12 mouse cellular contexts compared by ENCODE assay signal in genomic region chr17:34142456-34143010, GRCm38 (mm10). TPM values are rescaled to one million over a fixed set of nuclear protein-coding genes. Genes with fewer than 3 reads are reported as not detected.
DNase-seq lines count a peak whose midpoint lies in the region; ATAC-seq and TF ChIP-seq lines count a peak whose summit lies in the region.
"Had no signal": no experiment of that assay in that cellular context is flagged by ENCODE, and none has a peak within 500 bp of the region (broad histone marks: within the 10 kb centered on the region; RNA-seq: fewer than 3 reads in every experiment).

No protein-coding gene starts in this region.

- H3K27me3 ChIP-seq in forebrain, embryonic 11.5 days (ENCODE audit: control insufficient read depth, insufficient read depth, low read length), result peaks cover 16% of the 10 kb centered on the region
- H3K27me3 ChIP-seq in forebrain, embryonic 16.5 days (replicated peaks; ENCODE audit: control insufficient read depth, insufficient read depth, low read length), result peaks cover 28% of the 10 kb centered on the region
- no peaks in the 10 kb centered on the region for H3K27me3 ChIP-seq in thymus, adult 2 months (ENCODE audit: control insufficient read depth, insufficient read depth, low read length)
- peaks cover 45% of the 10 kb centered on the region for H3K27me3 ChIP-seq in hindbrain, embryonic 13.5 days

- peak; percentile 46 for DNase-seq in forebrain, embryonic 11.5 days (ENCODE audit: low spot score)
- DNase-seq in layer of hippocampus, adult 11-12 months (ENCODE audit: low spot score), result peak; percentile 14
- DNase-seq in layer of hippocampus, postnatal 25 days (ENCODE audit: extremely low spot score in 1 of 2, low spot score in 1 of 2), result no peak
- no peak for DNase-seq in thymus, adult 2 months
- no peak for DNase-seq in thymus, postnatal 10 days (ENCODE audit: low spot score in 2 of 2)
- DNase-seq in cerebellum, adult 11 months, result no peak

- H3K27ac ChIP-seq in forebrain, embryonic 11.5 days (ENCODE audit: low read depth, low read length), result no peak overlapping the region
- no peak overlapping the region for H3K27ac ChIP-seq in forebrain, embryonic 16.5 days (ENCODE audit: low read length)
- H3K27ac ChIP-seq in thymus, adult 2 months (ENCODE audit: control insufficient read depth, insufficient read depth, low read length), result peak overlapping the region; percentile 87
- H3K27ac ChIP-seq in hindbrain, embryonic 13.5 days, result no peak overlapping the region
- H3K27ac ChIP-seq: hindbrain, embryonic 15.5 days; limb, embryonic 12.5 days; midbrain, embryonic 12.5 days had no signal

- ATAC-seq in forebrain, embryonic 11.5 days (replicated peaks; ENCODE audit: low FRiP score), result no peak
- ATAC-seq in forebrain, embryonic 16.5 days, result no peak
- ATAC-seq in hindbrain, embryonic 13.5 days (ENCODE audit: low FRiP score), result no peak

- no peak overlapping the region for H3K9ac ChIP-seq in forebrain, embryonic 11.5 days (ENCODE audit: low read length)
- no peak overlapping the region for H3K9ac ChIP-seq in forebrain, embryonic 16.5 days (replicated peaks; ENCODE audit: low read depth, low read length)
- H3K9ac ChIP-seq in hindbrain, embryonic 13.5 days, result no peak overlapping the region
- H3K9ac ChIP-seq: hindbrain, embryonic 15.5 days; limb, embryonic 12.5 days; midbrain, embryonic 12.5 days had no signal

- no peak for TF ChIP-seq POLR2A in thymus, adult 2 months (IDR thresholded peaks at IDR 0.05; ENCODE audit: control insufficient read depth, extremely low read depth, insufficient read depth, low read length, poor library complexity)

- no peak overlapping the region for H3K4me2 ChIP-seq in forebrain, embryonic 11.5 days (ENCODE audit: low read depth, low read length, severe bottlenecking)
- H3K4me2 ChIP-seq in forebrain, embryonic 16.5 days (ENCODE audit: low read length), result no peak overlapping the region
- H3K4me2 ChIP-seq in hindbrain, embryonic 13.5 days, result no peak overlapping the region
- H3K4me2 ChIP-seq: hindbrain, embryonic 15.5 days; limb, embryonic 12.5 days; midbrain, embryonic 12.5 days had no signal

- no peak overlapping the region for H3K4me3 ChIP-seq in forebrain, embryonic 11.5 days (ENCODE audit: low read depth, low read length)
- no peak overlapping the region for H3K4me3 ChIP-seq in forebrain, embryonic 16.5 days (replicated peaks; ENCODE audit: low read length)
- peak overlapping the region; percentile 8; the same call in 1 of the 2 replicates for H3K4me3 ChIP-seq in thymus, adult 2 months (ENCODE audit: control insufficient read depth, insufficient read depth, low read length)
- H3K4me3 ChIP-seq in hindbrain, embryonic 13.5 days, result no peak overlapping the region
- H3K4me3 ChIP-seq: hindbrain, embryonic 15.5 days; limb, embryonic 12.5 days; midbrain, embryonic 12.5 days had no signal

- H3K9me3 ChIP-seq in forebrain, embryonic 11.5 days (ENCODE audit: control insufficient read depth, low read length), result no peaks in the 10 kb centered on the region
- H3K9me3 ChIP-seq in forebrain, embryonic 16.5 days (ENCODE audit: control insufficient read depth, low read length), result no peaks in the 10 kb centered on the region
- no peaks in the 10 kb centered on the region for H3K9me3 ChIP-seq in hindbrain, embryonic 13.5 days
- H3K9me3 ChIP-seq: hindbrain, embryonic 15.5 days; limb, embryonic 12.5 days; midbrain, embryonic 12.5 days had no signal

- H3K4me1 ChIP-seq in forebrain, embryonic 11.5 days (replicated peaks; ENCODE audit: control insufficient read depth, insufficient read depth, low read length), result peaks cover 4% of the 10 kb centered on the region
- peaks cover 9% of the 10 kb centered on the region for H3K4me1 ChIP-seq in forebrain, embryonic 16.5 days (replicated peaks; ENCODE audit: control insufficient read depth, insufficient read depth, low read length)
- peaks cover 27% of the 10 kb centered on the region for H3K4me1 ChIP-seq in thymus, adult 2 months (replicated peaks; ENCODE audit: control insufficient read depth, insufficient read depth, low read length)
- peaks cover 21% of the 10 kb centered on the region for H3K4me1 ChIP-seq in hindbrain, embryonic 13.5 days (replicated peaks)

- H3K36me3 ChIP-seq in forebrain, embryonic 11.5 days (ENCODE audit: control insufficient read depth, insufficient read depth, low read length), result no peaks in the 10 kb centered on the region
- H3K36me3 ChIP-seq in forebrain, embryonic 16.5 days (ENCODE audit: control insufficient read depth, insufficient read depth), result no peaks in the 10 kb centered on the region
- H3K36me3 ChIP-seq in thymus, adult 2 months (ENCODE audit: control insufficient read depth, insufficient read depth, low read length), result no peaks in the 10 kb centered on the region
- H3K36me3 ChIP-seq in hindbrain, embryonic 13.5 days, result no peaks in the 10 kb centered on the region
- H3K36me3 ChIP-seq: hindbrain, embryonic 15.5 days; limb, embryonic 12.5 days; midbrain, embryonic 12.5 days had no signal

- WGBS in forebrain, embryonic 11.5 days, result 82% methylated on average over 7 of the region's 7 CpGs
- 87% methylated on average over 7 of the region's 7 CpGs for WGBS in forebrain, embryonic 16.5 days
- WGBS in thymus, adult 2 months, result 44% methylated on average over 7 of the region's 7 CpGs
- 85% methylated on average over 7 of the region's 7 CpGs for WGBS in hindbrain, embryonic 13.5 days

- no peak for TF ChIP-seq CTCF in thymus, adult 2 months (IDR thresholded peaks at IDR 0.05; ENCODE audit: borderline replicate concordance, control insufficient read depth, extremely low read depth, insufficient read depth, low read length, poor library complexity)

RNA-seq across cellular contexts. Expression of gene H2-DMb2, which starts 0.6 kb away (rescaled TPM):
- 0.15 TPM in 1 of 2 replicates, not detected in the other for polyA plus RNA-seq in forebrain, embryonic 11.5 days (2014; fragmentation: Nextera tagmentation; extraction: Ambion mirVana)
- polyA plus RNA-seq in forebrain, embryonic 16.5 days (2015; fragmentation: Nextera tagmentation; extraction: Ambion mirVana), result 0.43 and 0.90 TPM in 2 replicates
- under 1 TPM; 0.69 to 0.94 TPM for total RNA-seq in layer of hippocampus, postnatal 25 days (2021)
- 119 and 123 TPM in 2 replicates for polyA plus RNA-seq in thymus, adult 2 months (2012; rRNA removed)
- 0.27 TPM in 2 replicates for polyA plus RNA-seq in hindbrain, embryonic 13.5 days (2015; fragmentation: Nextera tagmentation; extraction: Ambion mirVana)
- polyA plus RNA-seq: neural tube, embryonic 11.5 days had no signal

RNA-seq across cellular contexts. Expression of gene H2-DMb1, which starts 10.3 kb away (rescaled TPM):
- 0.15 and 0.87 TPM in 2 replicates for polyA plus RNA-seq in forebrain, embryonic 11.5 days (2014; fragmentation: Nextera tagmentation; extraction: Ambion mirVana)
- 0.66 and 0.98 TPM in 2 replicates for polyA plus RNA-seq in forebrain, embryonic 16.5 days (2015; fragmentation: Nextera tagmentation; extraction: Ambion mirVana)
- 1 to 10 TPM; 1.8 to 3.4 TPM for total RNA-seq in layer of hippocampus, postnatal 25 days (2021)
- 130 and 197 TPM in 2 replicates for polyA plus RNA-seq in thymus, adult 2 months (2012; rRNA removed)
- polyA plus RNA-seq in hindbrain, embryonic 13.5 days (2015; fragmentation: Nextera tagmentation; extraction: Ambion mirVana), result 0.60 and 0.84 TPM in 2 replicates
- polyA plus RNA-seq: neural tube, embryonic 11.5 days had no signal

RNA-seq across cellular contexts. Expression of gene Brd2, which starts 20.1 kb away (rescaled TPM):
- 152 and 163 TPM in 2 replicates for polyA plus RNA-seq in forebrain, embryonic 11.5 days (2014; fragmentation: Nextera tagmentation; extraction: Ambion mirVana)
- 130 and 132 TPM in 2 replicates for polyA plus RNA-seq in forebrain, embryonic 16.5 days (2015; fragmentation: Nextera tagmentation; extraction: Ambion mirVana)
- total RNA-seq in layer of hippocampus, postnatal 25 days (2021), result 100 to 1,000 TPM; 196 to 216 TPM
- polyA plus RNA-seq in thymus, adult 2 months (2012; rRNA removed), result 236 and 257 TPM in 2 replicates
- 127 and 129 TPM in 2 replicates for polyA plus RNA-seq in hindbrain, embryonic 13.5 days (2015; fragmentation: Nextera tagmentation; extraction: Ambion mirVana)

RNA-seq across cellular contexts. Expression of gene H2-DMa, which starts 23.2 kb away (rescaled TPM):
- polyA plus RNA-seq in forebrain, embryonic 11.5 days (2014; fragmentation: Nextera tagmentation; extraction: Ambion mirVana), result 7.2 and 8.2 TPM in 2 replicates
- polyA plus RNA-seq in forebrain, embryonic 16.5 days (2015; fragmentation: Nextera tagmentation; extraction: Ambion mirVana), result 12.1 and 15.8 TPM in 2 replicates
- total RNA-seq in layer of hippocampus, postnatal 25 days (2021), result 10 to 100 TPM; 32.3 to 35.1 TPM
- polyA plus RNA-seq in thymus, adult 2 months (2012; rRNA removed), result 141 and 177 TPM in 2 replicates
- 14.4 and 16.9 TPM in 2 replicates for polyA plus RNA-seq in hindbrain, embryonic 13.5 days (2015; fragmentation: Nextera tagmentation; extraction: Ambion mirVana)

RNA-seq across cellular contexts. Expression of gene Tap1, which starts 44.8 kb away (rescaled TPM):
- polyA plus RNA-seq in forebrain, embryonic 11.5 days (2014; fragmentation: Nextera tagmentation; extraction: Ambion mirVana), result 1.6 and 1.7 TPM in 2 replicates
- polyA plus RNA-seq in forebrain, embryonic 16.5 days (2015; fragmentation: Nextera tagmentation; extraction: Ambion mirVana), result 1.9 and 2.6 TPM in 2 replicates
- total RNA-seq in layer of hippocampus, postnatal 25 days (2021), result 1 to 10 TPM; 3.0 to 3.4 TPM
- polyA plus RNA-seq in thymus, adult 2 months (2012; rRNA removed), result 197 and 202 TPM in 2 replicates
- 1.1 and 1.3 TPM in 2 replicates for polyA plus RNA-seq in hindbrain, embryonic 13.5 days (2015; fragmentation: Nextera tagmentation; extraction: Ambion mirVana)

Comparison
In these comparisons a context has a peak if more than half of its experiments do, and no peak if none do; other contexts are left out.
1. DNase-seq: peak in forebrain, embryonic 11.5 days (single experiment) and layer of hippocampus, adult 11-12 months (single experiment); none in layer of hippocampus, postnatal 25 days (0 of 2), thymus, adult 2 months (single experiment), thymus, postnatal 10 days (0 of 2) and cerebellum, adult 11 months (single experiment).
2. RNA of gene H2-DMb2, which starts 0.6 kb away (polyA plus RNA-seq): 119 to 123 TPM in thymus, adult 2 months; 0.43 to 0.90 TPM in forebrain, embryonic 16.5 days, 0.27 TPM in hindbrain, embryonic 13.5 days and 0.15 TPM in forebrain, embryonic 11.5 days; every median in the first group is over 10 times any median in the second.
3. RNA of gene H2-DMb1, which starts 10.3 kb away (polyA plus RNA-seq): 130 to 197 TPM in thymus, adult 2 months; 0.66 to 0.98 TPM in forebrain, embryonic 16.5 days, 0.60 to 0.84 TPM in hindbrain, embryonic 13.5 days and 0.15 to 0.87 TPM in forebrain, embryonic 11.5 days; every median in the first group is over 10 times any median in the second.